Mouse (Mus musculus): Measurements from ENCODE around the gene Tcf20. TPM values are rescaled to one million over a fixed set of nuclear protein-coding genes. Genes with fewer than 3 reads are reported as not detected.
"Not testable (repeated sequence)": the region's sequence is repeated elsewhere in the genome, so short reads cannot be mapped to it uniquely, and the experiment has no call there.

Gene Tcf20
- polyA plus RNA-seq, 1 experiment = 48.7 TPM

- no peak overlapping the region for H3K4me3 ChIP-seq (ENCODE audit: control insufficient read depth, insufficient read depth, low read length)
- 96% methylated on average over 11 of the region's 11 CpGs for WGBS
- no peak for TF ChIP-seq POLR2A (IDR thresholded peaks at IDR 0.05; ENCODE audit: control insufficient read depth, extremely low read depth, insufficient read depth, low read length, poor library complexity)
- no peak for TF ChIP-seq CTCF (IDR thresholded peaks at IDR 0.05; ENCODE audit: borderline replicate concordance, control insufficient read depth, extremely low read depth, insufficient read depth, low read length, poor library complexity)
Observed at GRCm38 (mm10) chr15:82792566-82792965, 195.1 kb downstream of the Tcf20 start.

GRCm38 (mm10) chr15:82784581-82784980 lies 203.1 kb downstream of the Tcf20 start:
- no peaks in the 10 kb centered on the region for H3K4me1 ChIP-seq (replicated peaks; ENCODE audit: control insufficient read depth, insufficient read depth, low read length)
- DNase-seq = no peak
- no peak overlapping the region for H3K4me3 ChIP-seq (ENCODE audit: control insufficient read depth, insufficient read depth, low read length)
- H3K27me3 ChIP-seq (ENCODE audit: control insufficient read depth, insufficient read depth, low read length) = no peaks in the 10 kb centered on the region
- no peaks in the 10 kb centered on the region for H3K36me3 ChIP-seq (ENCODE audit: control insufficient read depth, insufficient read depth, low read length)
- 90% methylated on average over 1 of the region's 1 CpGs for WGBS
- TF ChIP-seq POLR2A (IDR thresholded peaks at IDR 0.05; ENCODE audit: control insufficient read depth, extremely low read depth, insufficient read depth, low read length, poor library complexity) = no peak
- H3K27ac ChIP-seq (ENCODE audit: control insufficient read depth, insufficient read depth, low read length) = no peak overlapping the region

More at GRCm38 (mm10) chr15:82792566-82792965, 195.1 kb downstream of the Tcf20 start:
- H3K27me3 ChIP-seq (ENCODE audit: control insufficient read depth, insufficient read depth, low read length) = no peaks in the 10 kb centered on the region
- no peak overlapping the region for H3K27ac ChIP-seq (ENCODE audit: control insufficient read depth, insufficient read depth, low read length)
- H3K36me3 ChIP-seq (ENCODE audit: control insufficient read depth, insufficient read depth, low read length) = no peaks in the 10 kb centered on the region
- no peaks in the 10 kb centered on the region for H3K4me1 ChIP-seq (replicated peaks; ENCODE audit: control insufficient read depth, insufficient read depth, low read length)
- no peak for DNase-seq

- H3K4me1 ChIP-seq (replicated peaks; ENCODE audit: control insufficient read depth, insufficient read depth, low read length) = no peaks in the 10 kb centered on the region
- WGBS = 81% methylated on average over 1 of the region's 1 CpGs
- no peak for DNase-seq
- H3K4me3 ChIP-seq (ENCODE audit: control insufficient read depth, insufficient read depth, low read length) = no peak overlapping the region
- H3K36me3 ChIP-seq (ENCODE audit: control insufficient read depth, insufficient read depth, low read length) = no peaks in the 10 kb centered on the region
- no peak overlapping the region for H3K27ac ChIP-seq (ENCODE audit: control insufficient read depth, insufficient read depth, low read length)
- TF ChIP-seq POLR2A (IDR thresholded peaks at IDR 0.05; ENCODE audit: control insufficient read depth, extremely low read depth, insufficient read depth, low read length, poor library complexity) (no peak), CTCF (IDR thresholded peaks at IDR 0.05; ENCODE audit: borderline replicate concordance, control insufficient read depth, extremely low read depth, insufficient read depth, low read length, poor library complexity) (no peak)
- no peaks in the 10 kb centered on the region for H3K27me3 ChIP-seq (ENCODE audit: control insufficient read depth, insufficient read depth, low read length)
Observed at GRCm38 (mm10) chr15:82783800-82784199, 203.9 kb downstream of the Tcf20 start.

GRCm38 (mm10) chr15:82777856-82778255 lies 209.8 kb downstream of the Tcf20 start:
- not testable (repeated sequence) for H3K4me3 ChIP-seq (ENCODE audit: control insufficient read depth, insufficient read depth, low read length); DNase-seq; H3K27me3 ChIP-seq (ENCODE audit: control insufficient read depth, insufficient read depth, low read length); H3K27ac ChIP-seq (ENCODE audit: control insufficient read depth, insufficient read depth, low read length); H3K36me3 ChIP-seq (ENCODE audit: control insufficient read depth, insufficient read depth, low read length); H3K4me1 ChIP-seq (replicated peaks; ENCODE audit: control insufficient read depth, insufficient read depth, low read length)
- WGBS = 90% methylated on average over 5 of the region's 5 CpGs

GRCm38 (mm10) chr15:82765943-82766342 lies 221.7 kb downstream of the Tcf20 start:
- no peaks in the 10 kb centered on the region for H3K4me1 ChIP-seq (replicated peaks; ENCODE audit: control insufficient read depth, insufficient read depth, low read length)
- WGBS = 93% methylated on average over 2 of the region's 2 CpGs
- no peaks in the 10 kb centered on the region for H3K27me3 ChIP-seq (ENCODE audit: control insufficient read depth, insufficient read depth, low read length)
- no peaks in the 10 kb centered on the region for H3K36me3 ChIP-seq (ENCODE audit: control insufficient read depth, insufficient read depth, low read length)
- TF ChIP-seq CTCF (IDR thresholded peaks at IDR 0.05; ENCODE audit: borderline replicate concordance, control insufficient read depth, extremely low read depth, insufficient read depth, low read length, poor library complexity) = no peak
- no peak for TF ChIP-seq POLR2A (IDR thresholded peaks at IDR 0.05; ENCODE audit: control insufficient read depth, extremely low read depth, insufficient read depth, low read length, poor library complexity)
- no peak overlapping the region for H3K4me3 ChIP-seq (ENCODE audit: control insufficient read depth, insufficient read depth, low read length)
- DNase-seq = no peak
- no peak overlapping the region for H3K27ac ChIP-seq (ENCODE audit: control insufficient read depth, insufficient read depth, low read length)

GRCm38 (mm10) chr15:82764881-82765280 lies 222.8 kb downstream of the Tcf20 start:
- H3K27ac ChIP-seq (ENCODE audit: control insufficient read depth, insufficient read depth, low read length) = no peak overlapping the region
- 87% methylated on average over 6 of the region's 6 CpGs for WGBS
- no peaks in the 10 kb centered on the region for H3K27me3 ChIP-seq (ENCODE audit: control insufficient read depth, insufficient read depth, low read length)
- TF ChIP-seq POLR2A (IDR thresholded peaks at IDR 0.05; ENCODE audit: control insufficient read depth, extremely low read depth, insufficient read depth, low read length, poor library complexity) (no peak), CTCF (IDR thresholded peaks at IDR 0.05; ENCODE audit: borderline replicate concordance, control insufficient read depth, extremely low read depth, insufficient read depth, low read length, poor library complexity) (no peak)
- H3K36me3 ChIP-seq (ENCODE audit: control insufficient read depth, insufficient read depth, low read length) = no peaks in the 10 kb centered on the region
- H3K4me1 ChIP-seq (replicated peaks; ENCODE audit: control insufficient read depth, insufficient read depth, low read length) = no peaks in the 10 kb centered on the region
- DNase-seq = no peak
- no peak overlapping the region for H3K4me3 ChIP-seq (ENCODE audit: control insufficient read depth, insufficient read depth, low read length)

- Histone ChIP-seq H3K4me3 (ENCODE audit: control insufficient read depth, insufficient read depth, low read length) (no peak within 1 kb of the TSS), H3K36me3 (ENCODE audit: control insufficient read depth, insufficient read depth, low read length) (no peaks in the 10 kb centered on the region), H3K27ac (ENCODE audit: control insufficient read depth, insufficient read depth, low read length) (no peak within 1 kb of the TSS), H3K27me3 (ENCODE audit: control insufficient read depth, insufficient read depth, low read length) (no peaks in the 10 kb centered on the region), H3K4me1 (replicated peaks; ENCODE audit: control insufficient read depth, insufficient read depth, low read length) (no peaks in the 10 kb centered on the region)
- no peak for TF ChIP-seq CTCF (IDR thresholded peaks at IDR 0.05; ENCODE audit: borderline replicate concordance, control insufficient read depth, extremely low read depth, insufficient read depth, low read length, poor library complexity)
- no peak for TF ChIP-seq POLR2A (IDR thresholded peaks at IDR 0.05; ENCODE audit: control insufficient read depth, extremely low read depth, insufficient read depth, low read length, poor library complexity)
- 97% methylated on average over 9 of the region's 9 CpGs for whole genome bisulfite sequencing
- no peak for DNase-seq
Observed at GRCm38 (mm10) chr15:82763631-82764420, 223.8 kb downstream of the Tcf20 start, which contains the start of gene Cyp2d40. Gene Cyp2d40 (minus strand): TSS chr15:82764183.

Other genes with a start within 250 kb of the Tcf20 start
- gene Cyp2d40, start 223.7 kb downstream of the Tcf20 start, polyA plus RNA-seq (2012; rRNA removed) = 0.19 and 0.47 TPM in 2 replicates
- gene Cyp2d26, start 193.6 kb downstream of the Tcf20 start, polyA plus RNA-seq (2012; rRNA removed) = 0.57 and 3.7 TPM in 2 replicates
- gene Nfam1, start 45.4 kb upstream of the Tcf20 start, polyA plus RNA-seq (2012; rRNA removed) = 8.1 and 9.8 TPM in 2 replicates
- 64.9 and 82.9 TPM in 2 replicates for gene Serhl, start 101.6 kb upstream of the Tcf20 start, polyA plus RNA-seq (2012; rRNA removed)
- 168 and 179 TPM in 2 replicates for gene Rrp7a, start 134.9 kb upstream of the Tcf20 start, polyA plus RNA-seq (2012; rRNA removed)
- 108 and 123 TPM in 2 replicates for gene Poldip3, start 161.5 kb upstream of the Tcf20 start, polyA plus RNA-seq (2012; rRNA removed)
- gene Cyb5r3, start 184.7 kb upstream of the Tcf20 start, polyA plus RNA-seq (2012; rRNA removed) = 60.5 and 61.7 TPM in 2 replicates